Mouse (Mus musculus): Measurements from ENCODE around the gene Esr2. TPM values are rescaled to one million over a fixed set of nuclear protein-coding genes. Genes with fewer than 3 reads are reported as not detected.
"Not testable (repeated sequence)": the region's sequence is repeated elsewhere in the genome, so short reads cannot be mapped to it uniquely, and the experiment has no call there.

Esr2 gene
- total RNA-seq, 2 experiments from 2014 or later, result 0.20 TPM; not detected in 1

DNA sequence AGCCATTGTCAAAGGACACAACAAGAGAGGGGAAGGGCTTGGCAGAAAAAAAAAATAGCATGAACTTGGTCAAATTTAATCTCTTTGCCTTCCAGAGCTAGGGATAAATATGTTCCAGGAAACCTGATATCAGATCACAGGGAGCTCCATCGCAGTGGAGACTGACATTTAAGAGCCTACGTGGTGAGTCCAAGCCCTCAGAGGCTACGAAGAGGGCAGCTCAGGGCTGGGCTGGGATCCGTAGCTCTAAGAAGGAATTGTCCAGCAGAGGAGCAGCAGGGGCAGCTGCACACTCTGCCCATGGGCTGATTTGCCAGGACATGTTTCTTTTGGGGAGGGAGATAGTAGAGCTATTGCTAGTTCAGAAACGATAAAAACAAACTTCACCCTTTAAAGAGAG, 11.4 kb downstream of the Esr2 start:
- DNase-seq (ENCODE audit: low spot score in 2 of 2), result no peak

DNA sequence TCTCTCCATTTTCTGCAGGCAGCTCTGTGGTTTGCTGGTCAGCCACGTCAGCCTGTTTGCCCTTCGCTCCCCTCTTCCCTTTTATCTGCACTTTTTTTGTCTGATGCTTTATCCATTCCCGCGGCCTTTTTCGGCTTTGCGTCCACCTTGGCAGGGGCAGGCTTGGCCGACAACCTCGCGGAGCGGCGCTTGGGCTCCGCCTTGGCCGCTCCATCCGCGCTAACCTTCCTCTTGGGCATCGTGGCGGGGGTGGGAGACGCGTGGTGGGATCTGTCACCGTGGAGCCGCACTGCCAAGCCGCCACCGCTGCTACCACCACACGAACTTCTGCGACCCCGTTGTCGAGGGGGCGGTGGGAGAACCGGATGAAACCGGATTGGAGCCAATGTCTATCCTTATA, 24.7 kb downstream of the Esr2 start:
- DNase-seq (ENCODE audit: low spot score in 2 of 2), result not testable (repeated sequence)

DNA sequence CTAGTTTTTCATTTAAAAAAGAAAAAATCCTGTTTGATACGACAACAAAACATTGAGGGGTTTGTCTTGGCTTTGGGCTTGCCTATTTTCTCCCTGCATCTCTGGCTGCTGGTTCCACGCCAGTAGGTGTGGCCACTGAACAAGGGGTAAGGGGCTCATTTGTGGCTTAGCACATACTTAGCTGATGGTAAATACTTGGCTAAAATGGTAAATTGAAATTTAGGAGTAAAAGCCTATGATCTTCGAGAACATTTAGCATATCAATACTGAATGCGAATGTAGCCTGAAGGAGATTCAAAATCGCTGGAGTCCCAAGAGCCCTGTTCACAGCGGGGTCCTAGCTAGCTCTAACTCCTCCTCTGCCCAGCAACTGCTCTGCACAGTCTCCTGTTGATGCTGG, 40.4 kb downstream of the Esr2 start:
- DNase-seq (ENCODE audit: low spot score in 2 of 2), result no peak

DNA sequence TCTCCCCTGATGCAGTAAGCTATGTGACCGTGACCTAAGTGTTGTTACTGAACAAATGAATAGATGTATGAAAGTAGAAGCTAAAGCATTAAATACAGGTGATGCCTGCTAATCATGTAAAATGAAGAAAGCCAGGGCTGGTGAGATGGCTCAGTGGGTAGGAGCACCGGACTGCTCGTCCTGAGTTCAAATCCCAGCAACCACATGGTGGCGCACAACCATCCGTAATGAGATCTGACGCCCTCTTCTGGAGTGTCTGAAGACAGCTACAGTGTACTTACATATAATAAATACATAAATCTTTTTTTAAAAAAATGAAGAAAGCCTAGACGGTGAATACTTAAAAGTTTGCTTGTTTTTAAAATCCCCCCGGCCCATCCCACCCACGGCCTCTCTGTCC, 44.0 kb downstream of the Esr2 start:
- not testable (repeated sequence) for DNase-seq (ENCODE audit: low spot score in 2 of 2)

DNA sequence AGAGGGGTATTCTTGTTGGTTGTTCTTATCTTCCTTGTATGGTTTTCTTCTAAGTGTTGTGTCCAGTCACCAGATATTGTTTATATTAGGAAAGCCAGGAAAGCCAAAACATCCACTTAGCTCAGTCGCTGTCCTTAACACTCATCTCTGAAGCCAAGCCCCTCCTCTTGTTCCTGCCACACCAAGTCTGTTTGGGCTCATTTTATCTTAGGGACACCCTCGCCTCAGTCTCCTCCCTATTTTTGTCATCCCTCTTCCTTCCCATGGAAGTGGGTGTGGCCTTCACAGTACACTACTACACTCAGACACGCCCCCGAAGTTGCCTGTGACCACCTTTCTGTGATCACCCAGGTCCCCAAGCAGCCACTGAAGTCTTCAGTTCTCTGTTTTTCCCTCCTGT, 44.5 kb downstream of the Esr2 start:
- no peak for DNase-seq (ENCODE audit: low spot score in 2 of 2)

DNA sequence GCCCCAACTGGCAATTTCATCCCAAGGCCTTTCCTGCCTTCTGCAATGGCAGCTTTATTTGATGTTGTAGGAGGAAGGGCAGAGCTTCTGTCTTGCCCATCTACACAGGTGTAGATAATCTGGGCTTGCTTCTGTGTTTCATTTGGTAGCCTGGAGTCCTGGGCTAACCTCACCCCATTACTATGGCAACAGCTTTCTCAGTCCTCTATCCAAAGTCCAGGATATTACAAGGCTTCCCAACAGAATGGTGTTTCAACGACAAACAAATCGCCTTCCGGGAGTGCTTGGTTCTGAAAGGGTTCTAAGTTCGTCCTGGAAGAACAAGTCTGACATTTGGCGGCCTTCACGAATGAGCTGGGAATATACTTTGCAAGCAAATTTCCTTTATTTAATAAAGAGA, 46.2 kb downstream of the Esr2 start:
- DNase-seq (ENCODE audit: low spot score in 2 of 2), result no peak

DNA sequence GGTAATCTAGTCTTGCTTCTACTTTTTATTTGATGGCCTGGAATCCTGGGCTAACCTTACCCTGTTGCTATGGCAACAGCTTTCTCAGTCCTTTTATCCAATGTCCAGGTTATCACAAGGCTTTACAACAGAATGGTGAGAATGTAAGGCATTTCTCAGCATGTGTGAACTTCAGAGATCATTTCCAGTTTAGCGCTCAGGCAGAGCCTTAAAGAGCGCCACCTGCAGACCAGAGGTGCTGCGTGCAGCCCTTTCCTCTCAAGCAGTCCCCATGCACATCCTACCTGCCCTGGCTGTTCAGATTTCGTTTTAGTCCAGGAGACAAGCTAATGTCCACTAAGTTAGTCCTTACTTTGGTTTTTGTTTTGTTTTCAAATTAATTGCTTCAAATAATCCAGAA, 46.8 kb downstream of the Esr2 start:
- DNase-seq (ENCODE audit: low spot score in 2 of 2), result no peak

DNA sequence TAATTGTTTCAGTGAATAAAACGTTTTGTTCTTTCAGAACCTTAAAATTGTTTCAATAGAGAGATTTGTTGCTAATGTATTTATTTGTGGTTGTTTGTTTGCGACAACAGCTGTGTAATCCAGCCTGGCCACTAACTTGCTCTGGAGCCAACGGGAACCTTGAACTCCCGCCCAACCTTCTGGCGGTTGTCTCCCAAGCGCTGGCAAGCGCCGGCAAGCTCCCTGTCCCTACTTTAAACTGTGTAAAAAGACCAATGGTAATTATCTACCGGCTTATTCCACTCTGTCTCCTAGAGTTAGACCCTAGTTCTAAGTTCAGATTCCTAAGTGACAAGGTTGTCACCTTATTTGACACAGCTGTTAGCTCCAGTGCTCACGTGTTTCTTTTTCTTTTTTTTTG, 48.2 kb downstream of the Esr2 start:
- DNase-seq (ENCODE audit: low spot score in 2 of 2), result peak in 1 of 2 experiments; percentile 8

DNA sequence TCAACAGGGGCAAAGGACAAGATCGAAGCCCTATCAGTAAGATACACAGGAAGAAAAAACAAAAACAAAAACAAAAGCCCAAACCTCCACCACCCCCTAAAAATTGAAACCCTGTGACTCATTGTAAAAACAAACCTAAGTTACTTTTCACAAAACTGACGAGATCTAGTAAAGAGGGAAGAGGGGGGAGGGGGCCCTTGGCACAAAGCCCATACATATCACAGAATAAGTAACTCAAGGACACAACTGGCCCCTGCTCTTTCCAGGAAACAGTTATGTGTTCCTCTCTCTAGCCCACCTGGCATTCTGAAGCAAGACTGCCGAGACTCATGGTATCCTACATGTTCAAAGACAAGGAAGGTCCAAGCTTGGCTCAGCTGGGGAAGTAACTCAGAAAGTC, 48.8 kb downstream of the Esr2 start:
- DNase-seq (ENCODE audit: low spot score in 2 of 2), result no peak

DNA sequence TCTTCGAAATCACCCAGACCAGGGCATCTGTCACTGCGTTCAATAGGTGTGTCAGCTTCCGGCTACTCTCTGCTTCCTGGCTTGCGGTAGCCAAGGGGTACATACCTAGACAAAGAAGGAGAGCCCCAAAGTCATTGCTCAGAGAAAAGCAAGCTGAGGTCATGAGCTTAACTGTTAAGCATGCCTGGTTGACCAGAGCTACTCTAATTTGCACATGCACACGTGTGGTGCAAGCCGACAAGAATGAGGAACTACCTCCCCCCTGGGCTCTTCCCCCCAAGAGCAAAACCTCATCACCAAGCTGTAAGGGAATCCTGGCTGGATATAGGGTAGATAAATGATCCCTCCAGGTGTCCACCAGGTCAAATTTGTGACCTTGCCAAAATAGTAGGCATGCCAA, 53.8 kb downstream of the Esr2 start:
- no peak for DNase-seq (ENCODE audit: low spot score in 2 of 2)

DNA sequence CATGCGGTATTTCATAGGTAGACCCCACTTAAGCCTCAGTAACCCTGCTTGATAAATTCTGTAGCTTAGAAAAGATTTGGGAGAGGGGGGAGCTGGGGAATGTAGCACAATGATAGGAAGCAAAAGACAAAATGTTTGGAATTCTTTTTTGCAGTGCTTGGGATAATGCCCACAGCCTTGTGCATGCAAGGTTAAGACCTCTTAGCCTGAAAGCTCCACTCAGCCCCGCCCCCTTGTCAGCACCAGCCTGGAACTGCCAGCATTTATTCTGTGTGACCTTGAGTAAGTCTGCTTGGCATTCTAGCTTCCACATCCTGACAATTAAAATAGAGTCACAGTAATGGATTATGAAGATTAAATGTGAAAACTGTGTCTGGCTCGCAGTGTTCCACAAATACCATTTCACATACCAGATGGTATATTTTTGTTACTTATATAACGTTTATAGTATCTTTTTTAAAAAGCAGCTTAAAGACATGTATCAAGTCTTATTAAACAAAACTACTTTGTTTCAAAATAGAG, 59.4 kb downstream of the Esr2 start:
- peak in 1 of 2 experiments; percentile 37 for DNase-seq (ENCODE audit: low spot score in 2 of 2)

DNA sequence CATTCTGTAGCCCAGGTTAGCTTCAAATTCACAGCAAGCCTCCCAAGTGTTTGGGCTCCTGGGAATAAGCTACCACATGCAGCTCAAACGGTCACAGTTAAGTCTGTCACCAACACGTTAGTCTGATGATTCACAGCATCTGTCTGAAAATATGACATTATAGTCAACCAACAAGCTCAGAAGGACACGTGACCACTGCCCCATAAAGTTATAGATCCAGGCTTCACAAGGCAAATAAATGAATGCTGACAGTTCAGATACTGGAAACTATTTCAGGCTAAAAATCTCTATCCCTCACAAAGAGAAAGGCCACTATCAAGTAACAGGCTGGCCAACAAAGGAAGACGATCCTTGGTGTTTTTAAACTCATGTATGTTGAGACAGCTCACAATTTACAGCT, 60.5 kb downstream of the Esr2 start:
- no peak for DNase-seq (ENCODE audit: low spot score in 2 of 2)

DNA sequence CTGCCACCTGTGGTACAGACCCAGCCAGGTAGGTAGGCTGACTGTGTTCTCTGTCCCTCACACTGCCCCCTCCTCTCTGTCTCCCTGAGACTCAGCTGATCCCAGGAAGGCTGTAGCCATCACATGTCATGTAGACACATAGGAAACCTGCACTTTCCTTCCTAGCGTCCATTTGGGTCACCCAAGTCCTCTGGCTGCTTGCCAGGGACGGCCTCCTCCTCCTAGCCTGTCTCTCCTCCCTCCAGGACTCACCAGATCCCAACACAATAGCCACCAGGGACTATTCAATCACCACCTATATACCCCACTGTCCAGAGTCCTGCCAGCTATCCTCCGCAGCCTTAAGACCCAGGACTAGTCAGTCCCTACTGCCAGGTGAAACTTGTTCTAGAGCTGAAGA, 66.0 kb downstream of the Esr2 start:
- no peak for DNase-seq (ENCODE audit: low spot score in 2 of 2)

DNA sequence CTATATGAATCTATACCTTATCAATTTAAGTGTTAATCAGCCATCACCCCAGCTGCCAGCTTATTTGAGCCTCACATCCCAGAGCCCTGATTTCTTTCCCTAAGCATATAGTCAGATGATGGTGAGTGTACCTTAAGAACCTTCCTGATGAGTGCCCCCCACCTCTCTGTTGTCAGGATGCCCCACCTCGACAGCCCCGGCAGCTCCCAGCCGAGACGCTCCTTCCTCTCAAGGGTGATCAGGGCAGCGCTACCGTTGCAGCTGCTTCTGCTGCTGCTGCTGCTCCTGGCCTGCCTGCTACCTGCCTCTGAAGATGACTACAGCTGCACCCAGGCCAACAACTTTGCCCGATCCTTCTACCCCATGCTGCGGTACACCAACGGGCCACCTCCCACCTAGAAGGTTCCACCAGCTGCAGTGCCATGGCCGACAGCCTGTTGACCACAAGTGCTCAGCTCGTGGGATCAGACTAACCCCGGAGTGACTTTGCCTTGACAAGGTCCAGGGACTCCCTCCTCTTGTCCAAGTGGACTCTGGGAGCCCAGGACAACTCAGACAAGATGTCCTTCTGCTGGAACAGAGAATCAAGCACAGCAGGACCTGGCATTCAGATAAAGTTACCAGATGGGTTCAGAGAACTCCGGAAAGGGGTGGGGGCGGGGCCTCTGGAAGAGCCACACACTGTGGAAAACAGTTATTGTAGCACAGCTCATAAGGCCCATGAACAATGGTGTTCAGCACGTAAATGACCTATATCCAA, 67.2 kb downstream of the Esr2 start:
- DNase-seq (ENCODE audit: low spot score in 2 of 2), result no peak

DNA sequence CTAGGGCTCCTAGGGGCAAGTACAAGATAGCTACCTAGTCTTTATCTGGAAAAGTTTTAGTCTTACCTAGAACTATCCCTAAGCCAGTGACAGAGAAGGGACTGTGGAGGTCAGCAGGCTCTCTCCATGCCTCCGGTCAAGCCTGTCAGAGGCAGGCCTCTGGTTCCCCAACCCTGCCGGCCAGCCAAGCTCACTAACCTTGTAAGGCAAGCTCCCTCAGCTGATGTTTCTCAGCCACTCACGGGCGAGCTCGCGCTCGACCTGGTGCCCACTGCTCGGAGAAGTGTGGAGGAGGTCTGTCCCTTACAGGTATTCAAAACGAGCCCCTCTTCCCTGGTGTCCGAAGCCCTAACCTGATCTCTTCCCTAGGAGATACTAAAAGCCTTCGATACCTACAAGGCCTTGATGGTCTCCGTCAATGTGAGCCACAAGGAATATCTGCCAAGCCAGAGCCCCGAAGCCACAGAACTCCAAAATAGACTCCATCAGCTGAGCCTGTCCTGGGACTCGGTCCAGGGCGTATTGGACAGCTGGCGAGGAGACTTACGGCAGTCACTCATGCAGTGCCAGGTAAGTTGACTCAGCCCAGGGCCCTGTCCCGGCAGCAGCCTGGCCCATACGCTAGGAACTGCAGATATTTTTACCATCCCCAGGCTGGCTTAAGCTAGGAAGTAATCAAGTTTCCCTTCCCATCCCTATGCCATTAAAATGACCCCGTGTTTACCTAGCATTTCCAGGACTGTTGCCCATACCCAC, 72.3 kb downstream of the Esr2 start:
- no peak for DNase-seq (ENCODE audit: low spot score in 2 of 2)

DNA sequence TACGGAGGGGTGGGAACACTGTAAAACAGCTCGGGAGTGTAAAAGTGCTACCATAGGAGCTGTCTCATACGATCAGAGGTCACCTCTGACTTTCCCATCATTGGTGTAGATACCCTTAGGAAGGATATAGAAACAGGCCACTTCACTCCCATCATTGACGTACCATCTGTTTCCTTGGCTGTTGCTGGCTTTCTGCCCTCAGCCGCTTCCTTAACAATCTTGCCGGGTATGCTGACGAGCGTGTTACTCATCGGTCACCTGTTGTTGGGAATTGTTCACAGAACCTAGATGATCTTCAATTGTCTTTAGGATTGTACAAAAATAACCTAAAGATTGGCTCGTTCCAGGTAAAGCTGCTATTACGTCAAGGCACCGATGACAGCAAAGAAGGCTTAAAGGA, 74.4 kb downstream of the Esr2 start:
- DNase-seq (ENCODE audit: low spot score in 2 of 2), result no peak

DNA sequence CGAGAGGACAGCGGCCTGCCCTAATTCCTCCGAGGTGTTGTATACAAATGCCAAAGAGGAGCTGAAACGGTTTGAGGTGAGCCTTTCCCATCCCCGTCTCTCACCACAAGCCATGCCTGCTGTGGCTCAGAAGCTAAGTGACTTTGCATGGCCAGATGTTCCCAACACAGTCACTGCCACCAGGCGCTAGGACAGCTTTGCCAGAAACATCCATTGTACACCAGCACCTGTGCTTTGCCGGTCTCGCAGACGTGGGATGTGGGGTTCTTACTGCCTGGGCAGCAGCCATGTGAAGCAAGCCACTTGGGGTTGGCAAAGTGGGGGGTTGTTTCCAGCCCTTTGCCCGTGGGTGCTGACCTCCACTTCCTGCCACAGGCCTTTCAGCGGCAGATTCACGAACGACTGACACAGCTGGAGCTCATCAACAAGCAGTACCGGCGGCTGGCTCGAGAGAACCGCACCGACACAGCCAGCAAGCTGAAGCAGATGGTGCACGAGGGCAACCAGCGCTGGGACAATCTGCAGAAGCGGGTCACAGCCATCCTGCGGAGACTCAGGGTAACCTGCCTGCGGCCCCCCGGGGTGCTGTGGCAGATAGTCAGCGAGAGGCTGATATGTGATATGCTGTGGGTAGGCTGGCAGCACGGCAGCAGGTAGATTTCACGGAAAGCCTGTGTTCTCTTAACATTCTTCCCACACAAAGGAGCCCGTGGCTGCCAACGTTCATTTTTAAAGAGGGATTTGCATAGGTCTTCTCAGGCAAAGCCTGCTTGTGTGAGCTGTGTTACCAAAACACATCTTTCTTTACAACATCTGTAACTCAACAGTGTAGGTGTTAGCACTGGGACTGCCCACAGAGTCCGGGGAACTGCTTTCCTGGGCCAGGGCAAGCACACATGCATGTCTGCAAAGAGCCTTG, 81.7 kb downstream of the Esr2 start:
- no peak for DNase-seq (ENCODE audit: low spot score in 2 of 2)

DNA sequence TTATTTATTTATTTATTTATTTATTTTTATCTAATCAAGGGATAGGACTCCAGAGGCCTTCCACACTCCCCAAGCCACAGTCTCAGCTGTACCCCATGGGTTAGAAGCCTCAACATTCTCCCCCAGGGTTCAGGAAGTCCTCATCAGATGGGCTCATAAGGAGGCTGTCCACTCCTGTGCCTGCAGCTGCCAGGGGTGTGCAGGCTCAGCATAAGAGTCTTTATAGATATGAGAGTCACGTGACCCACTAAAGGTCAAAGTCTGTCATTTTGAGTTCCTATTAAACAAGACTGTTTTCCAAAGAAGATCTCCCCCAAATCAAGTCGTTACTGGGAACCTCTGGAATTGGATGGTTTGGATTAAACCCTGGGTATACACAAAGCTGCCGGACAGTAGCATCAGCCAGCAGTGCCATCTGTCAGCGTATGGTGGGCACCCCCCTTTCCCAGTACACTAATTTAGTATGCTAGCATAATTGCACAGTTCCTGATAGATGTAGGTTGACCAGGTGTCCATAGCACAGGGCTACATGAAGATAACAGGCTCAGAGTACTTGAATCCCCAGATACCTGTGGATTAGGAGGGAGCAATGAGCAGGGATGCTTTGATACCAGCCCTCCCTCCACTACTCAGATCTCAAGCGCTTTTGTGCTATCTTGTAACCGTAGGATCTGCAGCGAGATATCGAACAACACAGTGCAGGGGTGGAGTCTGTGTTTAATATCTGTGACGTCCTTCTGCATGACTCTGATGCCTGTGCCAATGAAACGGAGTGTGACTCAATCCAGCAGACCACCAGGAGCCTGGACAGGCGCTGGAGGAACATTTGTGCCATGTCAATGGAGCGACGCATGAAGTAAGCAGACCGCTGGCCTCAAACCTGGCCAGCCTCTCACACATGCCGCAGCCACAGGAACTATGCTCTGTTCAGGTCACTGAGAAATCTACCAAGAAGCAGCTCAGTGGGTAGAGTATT, 83.2 kb downstream of the Esr2 start:
- no peak for DNase-seq (ENCODE audit: low spot score in 2 of 2)

DNA sequence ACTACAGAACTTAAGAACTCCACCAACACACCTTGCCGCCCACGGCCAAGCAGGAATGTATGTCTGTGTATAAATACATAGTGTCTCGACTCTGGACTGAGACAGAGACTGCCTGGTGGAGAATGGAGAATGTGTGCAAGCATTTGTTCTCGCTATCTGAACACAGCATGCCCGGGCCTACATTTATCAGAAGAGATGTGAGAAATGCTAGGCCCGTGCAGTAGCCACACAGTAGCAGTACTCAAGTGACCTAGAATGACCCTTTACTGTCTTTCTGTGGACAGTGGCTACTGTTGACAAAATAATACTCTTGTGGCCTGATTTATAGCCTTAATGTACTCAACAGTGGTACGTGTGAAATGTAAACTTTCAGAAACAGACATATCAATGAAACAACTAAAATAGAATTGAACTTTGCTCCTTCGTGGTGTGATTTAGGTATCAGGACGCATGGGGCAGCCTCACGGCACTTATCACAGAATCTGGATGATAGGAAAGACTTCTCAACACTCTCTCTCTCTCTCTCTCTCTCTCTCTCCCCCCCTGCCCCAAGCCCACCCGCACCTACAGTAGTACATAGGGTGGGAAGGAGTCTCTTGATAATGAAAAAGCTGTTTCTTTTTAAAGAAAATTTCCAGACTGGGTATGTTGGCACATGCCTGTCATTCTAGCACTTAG, 84.1 kb downstream of the Esr2 start:
- DNase-seq (ENCODE audit: low spot score in 2 of 2), result no peak

DNA sequence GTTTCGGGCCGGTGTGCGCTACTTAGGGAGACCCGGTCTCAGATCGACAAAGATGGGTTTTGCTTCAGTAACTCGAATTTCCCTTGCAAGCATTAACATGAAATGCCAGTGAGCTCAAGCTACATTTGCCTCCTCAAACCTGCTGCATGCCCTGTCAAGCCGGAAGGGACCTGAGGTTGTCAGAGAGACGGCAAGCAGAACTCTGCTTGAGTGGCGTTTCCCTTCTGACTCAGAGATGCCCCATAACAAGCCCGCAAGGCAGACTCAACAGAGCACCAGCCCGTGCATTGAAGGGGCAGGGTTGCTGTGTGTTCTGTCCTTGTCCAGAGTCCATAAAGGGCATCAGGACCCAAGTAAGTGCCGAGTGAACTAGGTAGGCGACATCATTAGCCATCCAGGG, 90.0 kb downstream of the Esr2 start:
- DNase-seq (ENCODE audit: low spot score in 2 of 2), result no peak

Data from adrenal gland, adult 18-20 months (tissue).